Mouse (Mus musculus) limb, embryonic 13.5 days (tissue): ENCODE measurements around the gene Zbtb37. TPM values are rescaled to one million over a fixed set of nuclear protein-coding genes. Genes with fewer than 3 reads are reported as not detected.

Experiments used
- polyA plus RNA-seq: library from polyadenylated mRNA; unstranded; fragments of >200 nt; fragmentation: Nextera tagmentation; extraction: Ambion mirVana; gene quantifications from 2 replicates; pipeline ENCODE4 v1.2.1, GENCODE M21; 2015

Gene Zbtb37
- polyA plus RNA-seq, 1 experiment from 2014 or later, result 10.8 TPM

Other genes with a start within 250 kb of the Zbtb37 start
- gene Rabgap1l, start 241.6 kb downstream of the Zbtb37 start, polyA plus RNA-seq, result 18.7 and 19.6 TPM in 2 replicates
- gene Rc3h1, start 128.4 kb downstream of the Zbtb37 start, polyA plus RNA-seq, result 8.3 and 8.7 TPM in 2 replicates
- gene Serpinc1, start 56.3 kb downstream of the Zbtb37 start, polyA plus RNA-seq, result 3.9 and 4.3 TPM in 2 replicates
- gene Dars2, start 35.8 kb upstream of the Zbtb37 start, polyA plus RNA-seq, result 25.4 and 26.9 TPM in 2 replicates
- gene Cenpl, start 35.9 kb upstream of the Zbtb37 start, polyA plus RNA-seq, result 33.9 and 35.0 TPM in 2 replicates
- 17.1 and 17.3 TPM in 2 replicates for gene Klhl20, start 96.7 kb upstream of the Zbtb37 start, polyA plus RNA-seq
- 2.3 and 3.1 TPM in 2 replicates for gene Ankrd45, start 107.8 kb upstream of the Zbtb37 start, polyA plus RNA-seq
- gene Tex50, start 124.5 kb upstream of the Zbtb37 start, polyA plus RNA-seq, result 0.15 and 0.22 TPM in 2 replicates
- gene Prdx6, start 216.4 kb upstream of the Zbtb37 start, polyA plus RNA-seq, result 410 and 414 TPM in 2 replicates